Mouse (Mus musculus) ovary, adult 18-20 months (tissue): ENCODE data around the gene Fli1.

Source experiments
- DNase-seq: peaks from one replicate; pipeline ENCODE4 v3.0.0; 2022; ENCODE audit warnings: low spot score, mixed read lengths

Fli1 gene

GRCm38 (mm10) chr9:32549462-32550384 is 7.1 kb upstream of the Fli1 start:
- no peak for DNase-seq

- no peak for DNase-seq
Measured at GRCm38 (mm10) chr9:32546731-32547130, 4.1 kb upstream of the Fli1 start.

- DNase-seq = no peak
Measured at GRCm38 (mm10) chr9:32544731-32545661, 2.3 kb upstream of the Fli1 start.

- DNase-seq = no peak
Measured at GRCm38 (mm10) chr9:32543923-32544575, 1.4 kb upstream of the Fli1 start.

- DNase-seq = no peak
Measured at GRCm38 (mm10) chr9:32543040-32543581, 450 bp upstream of the Fli1 start.

GRCm38 (mm10) chr9:32541223-32541901 is 1.3 kb downstream of the Fli1 start:
- DNase-seq = no peak

GRCm38 (mm10) chr9:32540406-32541222 is 2.0 kb downstream of the Fli1 start:
- DNase-seq = no peak

GRCm38 (mm10) chr9:32540061-32540405 is 2.6 kb downstream of the Fli1 start:
- no peak for DNase-seq

- no peak for DNase-seq
Measured at GRCm38 (mm10) chr9:32539321-32539761, 3.3 kb downstream of the Fli1 start.

GRCm38 (mm10) chr9:32538124-32538523 is 4.5 kb downstream of the Fli1 start:
- DNase-seq = no peak

GRCm38 (mm10) chr9:32537706-32538105 is 5.0 kb downstream of the Fli1 start:
- DNase-seq = no peak

GRCm38 (mm10) chr9:32535201-32535955 is 7.3 kb downstream of the Fli1 start:
- no peak for DNase-seq

GRCm38 (mm10) chr9:32534025-32534615 is 8.5 kb downstream of the Fli1 start:
- no peak for DNase-seq

GRCm38 (mm10) chr9:32531588-32531987 is 11.1 kb downstream of the Fli1 start:
- no peak for DNase-seq

- DNase-seq = no peak
Measured at GRCm38 (mm10) chr9:32530975-32531374, 11.7 kb downstream of the Fli1 start.

- DNase-seq = no peak
Measured at GRCm38 (mm10) chr9:32530188-32530587, 12.5 kb downstream of the Fli1 start.

- no peak for DNase-seq
Measured at GRCm38 (mm10) chr9:32529594-32529993, 13.1 kb downstream of the Fli1 start.

- no peak for DNase-seq
Measured at GRCm38 (mm10) chr9:32527329-32527728, 15.3 kb downstream of the Fli1 start.

GRCm38 (mm10) chr9:32525787-32526186 is 16.9 kb downstream of the Fli1 start:
- DNase-seq = no peak
